Mouse (Mus musculus): ENCODE data around the gene Idh3g. TPM values are rescaled to one million over a fixed set of nuclear protein-coding genes. Genes with fewer than 3 reads are reported as not detected.
A peak's percentile ranks its signal among the peaks of the same experiment; 100 is the strongest.

Gene Idh3g
- polyA plus RNA-seq, 1 experiment from 2014 or later = 219 TPM

- Histone ChIP-seq H3K27ac (ENCODE audit: low read depth) (no peak overlapping the region), H3K4me2 (no peak overlapping the region), H3K27me3 (ENCODE audit: insufficient read depth, low read length) (no peaks in the 10 kb centered on the region), H3K9ac (no peak overlapping the region), H3K36me3 (ENCODE audit: insufficient read depth) (no peaks in the 10 kb centered on the region), H3K4me3 (ENCODE audit: low read depth, low read length) (no peak overlapping the region), H3K4me1 (ENCODE audit: insufficient read depth) (no peaks in the 10 kb centered on the region), H3K9me3 (ENCODE audit: low read depth, low read length) (no peaks in the 10 kb centered on the region)
- no peak for DNase-seq
- ATAC-seq (ENCODE audit: insufficient read depth) = no peak
- TF ChIP-seq CTCF (IDR thresholded peaks at IDR 0.05; ENCODE audit: low read depth) = no peak
- 69% methylated on average over 1 of the region's 1 CpGs for WGBS
Measured at GRCm38 (mm10) chrX:73805814-73806213, 19.1 kb upstream of the Idh3g start.

- Histone ChIP-seq H3K4me3 (ENCODE audit: low read depth, low read length) (no peak overlapping the region), H3K4me2 (no peak overlapping the region), H3K4me1 (ENCODE audit: insufficient read depth) (no peaks in the 10 kb centered on the region), H3K9me3 (ENCODE audit: low read depth, low read length) (no peaks in the 10 kb centered on the region), H3K27ac (ENCODE audit: low read depth) (no peak overlapping the region), H3K36me3 (ENCODE audit: insufficient read depth) (peaks cover 4% of the 10 kb centered on the region; the same call in 1 of the 2 replicates), H3K27me3 (ENCODE audit: insufficient read depth, low read length) (no peaks in the 10 kb centered on the region), H3K9ac (no peak overlapping the region)
- DNase-seq (peak; percentile 73), ATAC-seq (ENCODE audit: insufficient read depth) (peak; percentile 76)
- peak; percentile 83 for TF ChIP-seq CTCF (IDR thresholded peaks at IDR 0.05; ENCODE audit: low read depth)
- 49% methylated on average over 9 of the region's 9 CpGs for WGBS
Measured at GRCm38 (mm10) chrX:73798502-73798901, 11.8 kb upstream of the Idh3g start.

DNA sequence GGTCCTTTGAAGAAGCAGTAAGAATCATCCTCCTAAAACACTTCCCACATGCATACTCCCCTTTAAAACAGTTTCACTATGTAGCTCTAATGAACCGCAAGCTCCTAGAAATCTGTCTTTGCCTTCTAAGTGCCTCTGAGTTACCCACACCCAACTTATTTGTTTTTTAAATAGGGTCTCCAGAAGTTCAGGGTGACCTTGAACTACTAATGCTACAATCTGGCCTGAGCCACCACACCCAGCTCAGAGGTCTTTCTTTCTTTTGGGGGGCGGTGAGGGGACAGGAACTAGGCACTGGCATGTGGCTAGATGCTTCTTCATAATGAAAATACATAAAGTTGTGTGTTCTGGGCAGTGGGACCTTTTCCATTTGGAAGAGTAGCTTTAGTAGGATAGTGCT lies 10.8 kb upstream of the Idh3g start:
- no peak overlapping the region for H3K27ac ChIP-seq (ENCODE audit: low read depth)
- no peaks in the 10 kb centered on the region for H3K27me3 ChIP-seq (ENCODE audit: insufficient read depth, low read length)
- no peaks in the 10 kb centered on the region for H3K4me1 ChIP-seq (ENCODE audit: insufficient read depth)
- no peak overlapping the region for H3K4me3 ChIP-seq (ENCODE audit: low read depth, low read length)
- peaks cover 4% of the 10 kb centered on the region; the same call in 1 of the 2 replicates for H3K36me3 ChIP-seq (ENCODE audit: insufficient read depth)
- no peak for DNase-seq
- WGBS = 82% methylated on average over 2 of the region's 2 CpGs
- H3K4me2 ChIP-seq = no peak overlapping the region
- no peak overlapping the region for H3K9ac ChIP-seq
- ATAC-seq (ENCODE audit: insufficient read depth) = no peak
- TF ChIP-seq CTCF (IDR thresholded peaks at IDR 0.05; ENCODE audit: low read depth) = no peak
- no peaks in the 10 kb centered on the region for H3K9me3 ChIP-seq (ENCODE audit: low read depth, low read length)

DNA sequence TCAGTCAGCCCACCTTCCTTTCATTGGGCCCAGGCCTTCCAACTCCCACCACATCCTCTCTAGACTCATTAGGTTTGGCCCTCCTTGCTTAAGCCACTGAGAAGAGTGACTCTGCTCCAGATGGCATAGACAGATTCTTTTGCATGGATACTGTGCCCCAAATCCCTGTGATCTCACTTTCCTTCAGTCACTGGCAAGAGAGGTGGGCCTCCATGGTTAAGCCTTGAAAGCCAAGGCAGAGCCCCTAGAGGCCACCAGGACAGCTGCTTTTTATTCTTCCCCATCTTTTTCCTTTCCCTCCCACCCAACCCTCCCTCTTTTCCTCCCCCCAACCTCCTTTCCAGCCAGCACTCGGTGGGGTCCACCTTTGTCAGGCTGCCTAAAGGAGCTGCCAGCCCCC lies 6.8 kb upstream of the Idh3g start:
- Histone ChIP-seq H3K4me2 (no peak overlapping the region), H3K27me3 (ENCODE audit: insufficient read depth, low read length) (no peaks in the 10 kb centered on the region), H3K36me3 (ENCODE audit: insufficient read depth) (peaks cover 30% of the 10 kb centered on the region; the same call in 1 of the 2 replicates), H3K4me1 (ENCODE audit: insufficient read depth) (no peaks in the 10 kb centered on the region), H3K27ac (ENCODE audit: low read depth) (no peak overlapping the region), H3K4me3 (ENCODE audit: low read depth, low read length) (no peak overlapping the region), H3K9ac (no peak overlapping the region), H3K9me3 (ENCODE audit: low read depth, low read length) (no peaks in the 10 kb centered on the region)
- DNase-seq = no peak
- TF ChIP-seq CTCF (IDR thresholded peaks at IDR 0.05; ENCODE audit: low read depth) = 0 out of 2 replicates have a peak, but pooled peaks have one; percentile 4
- no peak for ATAC-seq (ENCODE audit: insufficient read depth)
- 42% methylated on average over 1 of the region's 1 CpGs for WGBS

DNA sequence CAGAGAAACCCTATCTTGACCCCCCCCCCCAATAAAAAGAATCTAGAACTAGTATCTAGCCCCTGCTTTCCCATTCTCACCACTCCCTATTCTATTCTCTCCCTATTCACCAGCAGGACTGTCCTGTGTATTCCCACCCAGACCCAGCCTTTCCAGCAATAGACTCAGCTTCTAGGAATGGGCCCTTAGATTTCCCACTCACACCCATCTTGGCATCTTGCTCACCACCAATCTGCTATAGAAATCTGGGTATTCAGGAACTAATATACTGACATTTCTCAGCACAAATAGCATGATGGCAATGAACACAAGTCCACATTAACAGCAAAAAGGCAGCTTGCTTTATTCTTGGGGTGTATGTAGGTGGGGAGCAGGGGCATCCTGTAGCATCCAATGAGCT lies 6.3 kb upstream of the Idh3g start:
- no peak for ATAC-seq (ENCODE audit: insufficient read depth)
- TF ChIP-seq CTCF (IDR thresholded peaks at IDR 0.05; ENCODE audit: low read depth) = no peak
- Histone ChIP-seq H3K27ac (ENCODE audit: low read depth) (no peak overlapping the region), H3K4me1 (ENCODE audit: insufficient read depth) (no peaks in the 10 kb centered on the region), H3K36me3 (ENCODE audit: insufficient read depth) (peaks cover 30% of the 10 kb centered on the region; the same call in 1 of the 2 replicates), H3K4me2 (no peak overlapping the region), H3K4me3 (ENCODE audit: low read depth, low read length) (no peak overlapping the region), H3K9ac (no peak overlapping the region), H3K9me3 (ENCODE audit: low read depth, low read length) (no peaks in the 10 kb centered on the region), H3K27me3 (ENCODE audit: insufficient read depth, low read length) (no peaks in the 10 kb centered on the region)
- no peak for DNase-seq

- Histone ChIP-seq H3K27ac (ENCODE audit: low read depth) (no peak overlapping the region), H3K27me3 (ENCODE audit: insufficient read depth, low read length) (no peaks in the 10 kb centered on the region), H3K4me2 (peak overlapping the region; percentile 70), H3K9ac (peak overlapping the region; percentile 70), H3K4me1 (ENCODE audit: insufficient read depth) (peaks cover 5% of the 10 kb centered on the region; the same call in 1 of the 2 replicates), H3K36me3 (ENCODE audit: insufficient read depth) (peaks cover 26% of the 10 kb centered on the region; the same call in 1 of the 2 replicates), H3K4me3 (ENCODE audit: low read depth, low read length) (peak overlapping the region; percentile 60; the same call in 1 of the 2 replicates), H3K9me3 (ENCODE audit: low read depth, low read length) (no peaks in the 10 kb centered on the region)
- no peak for ATAC-seq (ENCODE audit: insufficient read depth)
- DNase-seq = no peak
- 83% methylated on average over 1 of the region's 1 CpGs for WGBS
- no peak for TF ChIP-seq CTCF (IDR thresholded peaks at IDR 0.05; ENCODE audit: low read depth)
Measured at GRCm38 (mm10) chrX:73788501-73788900, 1.8 kb upstream of the Idh3g start.

DNA sequence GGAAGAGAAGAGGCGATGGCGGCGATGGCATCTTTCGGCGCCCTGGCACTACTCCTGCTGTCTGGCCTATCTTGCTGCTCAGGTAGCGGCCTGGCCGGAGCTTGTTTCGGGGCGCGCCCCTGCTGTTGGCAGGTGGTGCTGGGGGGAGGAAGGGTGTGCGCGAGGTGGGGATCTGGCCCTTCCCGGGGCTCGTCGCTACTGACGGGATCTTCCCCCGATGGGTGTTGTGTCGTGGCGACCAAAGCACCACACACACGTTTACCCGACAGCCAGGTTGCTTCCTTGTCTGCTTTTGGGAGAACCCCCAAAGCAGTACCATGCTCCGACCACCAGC lies 495 bp upstream of the Idh3g start:
- no peaks in the 10 kb centered on the region for H3K27me3 ChIP-seq (ENCODE audit: insufficient read depth, low read length)
- no peak for TF ChIP-seq CTCF (IDR thresholded peaks at IDR 0.05; ENCODE audit: low read depth)
- no peak for DNase-seq
- peak overlapping the region; percentile 70 for H3K4me2 ChIP-seq
- WGBS = 10% methylated on average over 19 of the region's 22 CpGs
- peak overlapping the region; percentile 70 for H3K9ac ChIP-seq
- H3K36me3 ChIP-seq (ENCODE audit: insufficient read depth) = peaks cover 26% of the 10 kb centered on the region; the same call in 1 of the 2 replicates
- H3K27ac ChIP-seq (ENCODE audit: low read depth) = peak overlapping the region; percentile 58; the same call in 1 of the 2 replicates
- peak overlapping the region; percentile 60 for H3K4me3 ChIP-seq (ENCODE audit: low read depth, low read length)
- peaks cover 5% of the 10 kb centered on the region; the same call in 1 of the 2 replicates for H3K4me1 ChIP-seq (ENCODE audit: insufficient read depth)
- no peaks in the 10 kb centered on the region for H3K9me3 ChIP-seq (ENCODE audit: low read depth, low read length)
- ATAC-seq (ENCODE audit: insufficient read depth) = no peak; the same call in 1 of the 2 replicates

DNA sequence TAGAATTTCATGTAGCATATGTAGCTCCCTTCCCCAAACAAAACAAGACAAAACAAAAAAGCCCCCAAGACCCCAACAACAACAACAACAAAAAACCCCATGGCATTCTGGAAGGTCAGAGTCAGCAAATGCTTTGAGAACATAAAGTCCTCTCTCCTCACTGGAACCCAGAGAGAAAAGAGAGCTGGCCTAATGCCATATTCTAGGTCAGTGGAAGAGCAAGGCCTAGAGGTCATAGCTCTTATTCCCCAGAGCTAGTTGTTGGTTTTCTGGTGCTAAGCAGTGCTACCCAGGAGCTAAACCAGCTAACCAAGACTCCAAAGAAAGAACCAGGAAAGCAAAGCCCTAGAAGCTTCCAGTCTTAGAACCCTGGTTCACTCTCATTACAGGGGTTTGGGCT lies 1.0 kb downstream of the Idh3g start:
- H3K4me1 ChIP-seq (ENCODE audit: insufficient read depth) = peaks cover 5% of the 10 kb centered on the region; the same call in 1 of the 2 replicates
- peak overlapping the region; percentile 65 for H3K4me2 ChIP-seq
- peak overlapping the region; percentile 60 for H3K4me3 ChIP-seq (ENCODE audit: low read depth, low read length)
- peaks cover 31% of the 10 kb centered on the region for H3K36me3 ChIP-seq (ENCODE audit: insufficient read depth)
- no peaks in the 10 kb centered on the region for H3K9me3 ChIP-seq (ENCODE audit: low read depth, low read length)
- ATAC-seq (ENCODE audit: insufficient read depth) = no peak
- peak; percentile 8 for DNase-seq
- H3K9ac ChIP-seq = peak overlapping the region; percentile 70
- TF ChIP-seq CTCF (IDR thresholded peaks at IDR 0.05; ENCODE audit: low read depth) = no peak
- H3K27ac ChIP-seq (ENCODE audit: low read depth) = no peak overlapping the region
- no peaks in the 10 kb centered on the region for H3K27me3 ChIP-seq (ENCODE audit: insufficient read depth, low read length)
